Mouse (Mus musculus) embryonic facial prominence, embryonic 12.5 days (tissue): ENCODE measurements at regions not wholly inside any gene's neighbourhood (a gene's known extent, or its start where the extent isn't known, plus 50 kb on each side); places are given as distances from the start of the nearest gene placed in this dataset.

Experiments
- ATAC-seq: fragments of 200-750 bp; cut with Nextera tagmentation; 2 replicates; pipeline ENCODE4 v1.8.0; 2017; ENCODE audit not compliant: insufficient number of reproducible peaks, insufficient read depth, low FRiP score, low TSS enrichment
- H3K27ac ChIP-seq: fragments of 300-500 bp; sonication (generic); 2 replicates; pipeline ENCODE4 v1.5.1; 2016; ENCODE audit warnings: mild to moderate bottlenecking
- H3K27me3 ChIP-seq: fragments of 300-500 bp; sonication (generic); 2 replicates; pipeline ENCODE4 v1.6.1; 2016; ENCODE audit warnings: mild to moderate bottlenecking, moderate library complexity
- H3K36me3 ChIP-seq: fragments of 300-500 bp; sonication (generic); 2 replicates; pipeline ENCODE4 v1.6.1; 2016; ENCODE audit warnings: mild to moderate bottlenecking
- H3K4me1 ChIP-seq: fragments of 300-500 bp; sonication (generic); 2 replicates; pipeline ENCODE4 v1.6.1; 2016
- H3K4me2 ChIP-seq: fragments of 300-500 bp; sonication (generic); replicated peaks from 2 replicates; pipeline ENCODE4 v1.6.1; 2016; ENCODE audit warnings: mild to moderate bottlenecking, moderate library complexity
- H3K4me3 ChIP-seq: fragments of 300-500 bp; sonication (generic); 2 replicates; pipeline ENCODE4 v1.5.1; 2016; ENCODE audit warnings: mild to moderate bottlenecking
- H3K9ac ChIP-seq: fragments of 300-500 bp; sonication (generic); 2 replicates; pipeline ENCODE4 v1.6.1; 2016; ENCODE audit warnings: mild to moderate bottlenecking, moderate library complexity
- H3K9me3 ChIP-seq: fragments of 300-500 bp; sonication (generic); 2 replicates; pipeline ENCODE4 v1.6.1; 2016; ENCODE audit warnings: mild to moderate bottlenecking, moderate library complexity
- WGBS: fragments of 180-500 bp; shearing (Covaris S2); methylation state at CpG from one replicate; pipeline ENCODE4 v1.1.7; 2016; 5-methylcytosine and 5-hydroxymethylcytosine counted together

GRCm38 (mm10) chr11:24925135-24925534, 847.3 kb downstream of the Bcl11a start:
- no peak overlapping the region for H3K27ac ChIP-seq

GRCm38 (mm10) chr11:24943646-24944045, 865.8 kb downstream of the Bcl11a start:
- H3K4me1 ChIP-seq, result no peaks in the 10 kb centered on the region

More at GRCm38 (mm10) chr11:24925135-24925534, 847.3 kb downstream of the Bcl11a start:
- Histone ChIP-seq H3K4me1 (no peaks in the 10 kb centered on the region), H3K9me3 (no peaks in the 10 kb centered on the region), H3K4me3 (no peak overlapping the region), H3K27me3 (no peaks in the 10 kb centered on the region), H3K4me2 (no peak overlapping the region), H3K36me3 (no peaks in the 10 kb centered on the region), H3K9ac (no peak overlapping the region)
- no peak for ATAC-seq

DNA sequence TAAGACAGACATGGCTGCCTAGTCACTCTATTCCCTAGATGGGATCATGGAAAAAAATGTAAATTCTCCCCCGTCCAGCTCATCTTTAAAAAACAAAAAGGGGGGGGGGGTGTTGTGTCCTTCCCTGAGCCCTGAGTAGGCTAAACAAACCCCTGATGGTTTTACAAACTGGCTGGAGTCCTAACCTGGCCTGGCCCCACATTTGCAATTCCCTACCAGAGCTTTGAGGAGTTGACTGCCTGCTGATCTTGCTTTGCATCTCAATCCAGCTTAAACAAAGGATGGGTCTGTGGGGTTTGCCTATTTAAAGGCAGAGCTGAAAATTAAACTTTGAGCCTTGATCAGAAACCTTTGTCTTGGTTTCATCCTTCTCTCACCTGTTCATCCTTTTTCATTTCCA, 873.3 kb downstream of the Bcl11a start:
- H3K27ac ChIP-seq, result no peak overlapping the region
- no peaks in the 10 kb centered on the region; the same call in 1 of the 2 replicates for H3K9me3 ChIP-seq
- no peak overlapping the region for H3K9ac ChIP-seq
- no peaks in the 10 kb centered on the region for H3K27me3 ChIP-seq
- no peaks in the 10 kb centered on the region for H3K4me1 ChIP-seq
- H3K36me3 ChIP-seq, result no peaks in the 10 kb centered on the region
- 75% methylated on average over 1 of the region's 1 CpGs for WGBS
- no peak overlapping the region for H3K4me3 ChIP-seq
- no peak for ATAC-seq
- no peak overlapping the region for H3K4me2 ChIP-seq

More at GRCm38 (mm10) chr11:24943646-24944045, 865.8 kb downstream of the Bcl11a start:
- H3K9ac ChIP-seq, result no peak overlapping the region
- H3K36me3 ChIP-seq, result no peaks in the 10 kb centered on the region
- ATAC-seq, result no peak
- H3K9me3 ChIP-seq, result no peaks in the 10 kb centered on the region
- H3K4me2 ChIP-seq, result no peak overlapping the region
- no peaks in the 10 kb centered on the region for H3K27me3 ChIP-seq
- no peak overlapping the region for H3K4me3 ChIP-seq
- no peak overlapping the region for H3K27ac ChIP-seq

- ATAC-seq, result no peak
- Histone ChIP-seq H3K4me1 (no peaks in the 10 kb centered on the region), H3K27ac (no peak overlapping the region), H3K36me3 (no peaks in the 10 kb centered on the region), H3K4me2 (no peak overlapping the region), H3K27me3 (no peaks in the 10 kb centered on the region), H3K9me3 (no peaks in the 10 kb centered on the region), H3K9ac (no peak overlapping the region), H3K4me3 (no peak overlapping the region)
- 81% methylated on average over 2 of the region's 2 CpGs for WGBS
Observed at GRCm38 (mm10) chr11:24972359-24972758, 894.5 kb downstream of the Bcl11a start.

DNA sequence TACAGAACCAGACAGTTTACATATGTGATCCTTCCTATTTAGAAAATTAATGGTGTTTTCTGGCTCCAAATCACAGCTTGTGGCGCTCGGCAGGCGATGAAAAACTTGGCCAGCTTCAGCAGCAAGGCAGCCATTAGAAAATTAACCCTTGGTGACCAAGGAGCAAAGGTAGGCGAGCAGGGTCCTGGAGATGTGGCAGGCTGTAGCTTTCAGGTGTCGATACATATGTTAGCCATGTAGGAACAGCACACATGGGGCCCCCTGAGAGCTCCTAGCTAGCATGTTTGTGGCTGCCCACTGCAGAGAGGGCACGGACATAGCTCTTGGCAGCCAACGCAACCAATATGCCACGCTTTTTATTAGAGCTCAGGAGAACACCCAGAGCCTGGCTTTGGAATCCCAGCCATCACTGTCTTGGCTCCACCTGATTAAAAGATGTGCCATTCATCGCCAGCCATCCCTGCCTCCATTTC, 902.4 kb downstream of the Bcl11a start:
- ATAC-seq, result no peak
- H3K4me2 ChIP-seq, result no peak overlapping the region
- WGBS, result 71% methylated on average over 9 of the region's 9 CpGs

DNA sequence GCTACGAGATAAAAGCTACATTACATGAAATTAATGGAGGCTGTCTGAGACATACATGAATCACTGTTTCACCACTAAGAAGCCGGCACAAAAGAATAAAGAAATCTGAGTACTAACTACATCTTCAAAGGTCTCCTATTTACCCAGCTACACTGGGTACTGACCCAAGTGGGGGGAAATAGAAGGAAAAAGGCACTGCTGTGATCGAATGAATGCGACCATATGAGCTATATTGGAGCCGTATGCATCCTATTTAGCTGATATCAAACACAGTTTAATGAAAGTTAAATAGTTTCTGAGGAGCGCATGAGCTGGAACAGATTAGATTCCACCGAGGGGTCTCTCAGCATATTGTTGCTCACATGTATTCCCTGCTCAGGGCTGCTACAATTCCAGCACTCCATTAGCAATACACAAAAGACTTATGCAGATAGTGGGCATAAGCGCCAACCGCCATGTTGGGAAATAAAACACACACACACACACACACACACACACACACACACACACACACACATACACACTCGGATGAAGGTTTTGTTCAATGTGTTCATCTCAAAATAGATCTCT, 905.3 kb downstream of the Bcl11a start:
- Histone ChIP-seq H3K27me3 (no peaks in the 10 kb centered on the region), H3K9ac (no peak overlapping the region), H3K4me2 (no peak overlapping the region), H3K27ac (no peak overlapping the region), H3K4me3 (no peak overlapping the region), H3K36me3 (no peaks in the 10 kb centered on the region), H3K9me3 (no peaks in the 10 kb centered on the region), H3K4me1 (peaks cover 10% of the 10 kb centered on the region)
- ATAC-seq, result no peak
- 56% methylated on average over 10 of the region's 10 CpGs for WGBS

More for the DNA sequence above, 902.4 kb downstream of the Bcl11a start:
- H3K9ac ChIP-seq, result no peak overlapping the region
- H3K4me3 ChIP-seq, result no peak overlapping the region
- H3K27ac ChIP-seq, result no peak overlapping the region
- no peaks in the 10 kb centered on the region for H3K27me3 ChIP-seq
- no peaks in the 10 kb centered on the region for H3K36me3 ChIP-seq
- H3K9me3 ChIP-seq, result no peaks in the 10 kb centered on the region
- peaks cover 10% of the 10 kb centered on the region for H3K4me1 ChIP-seq

DNA sequence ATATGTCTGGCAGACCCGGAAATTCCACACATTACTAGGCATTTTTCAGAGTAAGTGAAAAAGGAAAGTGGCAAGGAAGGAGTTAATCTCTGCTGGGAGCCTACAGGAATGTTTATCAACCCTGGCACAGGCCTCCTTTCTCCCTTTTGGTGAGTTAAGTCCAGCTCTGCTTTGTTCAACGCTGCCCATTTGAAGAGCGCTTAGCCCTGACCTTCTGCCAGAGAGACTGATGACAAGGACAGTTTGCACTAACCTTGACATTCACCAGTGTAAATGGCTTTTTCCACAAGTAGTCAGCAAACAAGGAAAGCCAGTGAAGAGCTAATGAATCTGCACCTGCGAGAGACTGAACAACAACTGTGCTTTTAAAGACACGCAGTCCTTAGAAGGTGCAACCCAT, 927.6 kb downstream of the Bcl11a start:
- Histone ChIP-seq H3K4me2 (no peak overlapping the region), H3K36me3 (no peaks in the 10 kb centered on the region), H3K9ac (no peak overlapping the region), H3K4me1 (peaks cover 5% of the 10 kb centered on the region), H3K27me3 (no peaks in the 10 kb centered on the region), H3K27ac (no peak overlapping the region), H3K9me3 (no peaks in the 10 kb centered on the region), H3K4me3 (no peak overlapping the region)
- 28% methylated on average over 5 of the region's 5 CpGs for WGBS
- ATAC-seq, result no peak

DNA sequence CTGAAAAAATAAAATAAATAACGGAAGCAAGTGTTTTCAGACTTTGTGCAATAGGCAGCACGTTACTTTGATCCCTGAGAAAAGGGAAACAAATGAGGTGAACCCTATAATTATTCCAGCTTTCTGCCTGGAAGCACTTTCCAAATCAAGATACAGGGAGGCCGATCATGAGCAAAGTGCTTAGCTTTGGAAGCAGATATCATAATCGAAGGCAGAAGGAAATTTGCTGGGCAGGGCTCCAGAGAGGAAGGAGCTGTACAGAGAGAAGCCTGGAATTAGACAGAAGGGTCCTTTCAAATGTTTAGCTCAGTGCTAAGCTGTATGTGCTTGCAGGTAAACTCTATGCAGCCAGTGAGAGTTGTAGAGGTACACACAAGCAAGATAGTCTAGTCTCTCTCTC, 948.9 kb downstream of the Bcl11a start:
- no peak overlapping the region for H3K9ac ChIP-seq
- no peak overlapping the region for H3K4me3 ChIP-seq
- no peaks in the 10 kb centered on the region for H3K9me3 ChIP-seq
- no peak overlapping the region for H3K27ac ChIP-seq
- no peaks in the 10 kb centered on the region for H3K27me3 ChIP-seq
- H3K4me2 ChIP-seq, result no peak overlapping the region
- H3K4me1 ChIP-seq, result no peaks in the 10 kb centered on the region
- ATAC-seq, result no peak
- WGBS, result 24% methylated on average over 4 of the region's 4 CpGs
- H3K36me3 ChIP-seq, result no peaks in the 10 kb centered on the region

- H3K4me2 ChIP-seq, result no peak overlapping the region
- ATAC-seq, result no peak
- no peak overlapping the region for H3K9ac ChIP-seq
- no peaks in the 10 kb centered on the region for H3K9me3 ChIP-seq
- peaks cover 3% of the 10 kb centered on the region; the same call in 1 of the 2 replicates for H3K4me1 ChIP-seq
- WGBS, result 34% methylated on average over 4 of the region's 4 CpGs
- no peaks in the 10 kb centered on the region for H3K36me3 ChIP-seq
- no peak overlapping the region for H3K4me3 ChIP-seq
- no peak overlapping the region for H3K27ac ChIP-seq
- H3K27me3 ChIP-seq, result no peaks in the 10 kb centered on the region
Observed at GRCm38 (mm10) chr11:25040983-25041382, 963.1 kb downstream of the Bcl11a start.

GRCm38 (mm10) chr11:25042763-25043162, 964.9 kb downstream of the Bcl11a start:
- Histone ChIP-seq H3K9me3 (no peaks in the 10 kb centered on the region), H3K27me3 (no peaks in the 10 kb centered on the region), H3K4me1 (peaks cover 3% of the 10 kb centered on the region; the same call in 1 of the 2 replicates), H3K36me3 (no peaks in the 10 kb centered on the region), H3K4me2 (no peak overlapping the region), H3K9ac (no peak overlapping the region), H3K27ac (no peak overlapping the region), H3K4me3 (no peak overlapping the region)
- no peak for ATAC-seq
- 66% methylated on average over 3 of the region's 3 CpGs for whole genome bisulfite sequencing

DNA sequence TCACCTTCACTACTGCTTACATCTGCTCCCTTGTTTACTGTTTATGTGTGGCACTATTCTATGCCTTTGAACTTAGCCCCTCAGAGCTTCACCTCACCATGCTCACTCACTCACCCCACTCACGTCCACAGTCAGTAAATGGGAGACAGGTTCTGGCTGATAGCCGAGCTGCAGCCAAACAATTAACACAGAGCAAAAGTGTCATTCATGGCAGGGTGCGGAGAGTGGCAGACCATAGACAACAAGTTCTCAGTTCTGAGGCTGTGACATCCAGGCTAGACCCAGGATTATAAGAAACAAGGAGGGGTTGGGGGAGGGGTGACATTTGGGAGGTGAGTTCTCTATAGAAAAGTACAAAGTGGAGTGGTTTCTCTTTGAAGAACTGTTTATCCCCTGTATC, 967.5 kb downstream of the Bcl11a start:
- no peak overlapping the region for H3K9ac ChIP-seq
- no peak overlapping the region for H3K4me2 ChIP-seq
- WGBS, result 24% methylated on average over 3 of the region's 3 CpGs
- H3K27me3 ChIP-seq, result no peaks in the 10 kb centered on the region
- no peaks in the 10 kb centered on the region for H3K36me3 ChIP-seq
- peaks cover 3% of the 10 kb centered on the region; the same call in 1 of the 2 replicates for H3K4me1 ChIP-seq
- no peak overlapping the region for H3K27ac ChIP-seq
- H3K4me3 ChIP-seq, result no peak overlapping the region
- no peak for ATAC-seq
- no peaks in the 10 kb centered on the region for H3K9me3 ChIP-seq

- Histone ChIP-seq H3K27ac (no peak overlapping the region), H3K4me1 (peaks cover 3% of the 10 kb centered on the region; the same call in 1 of the 2 replicates), H3K27me3 (no peaks in the 10 kb centered on the region), H3K36me3 (no peaks in the 10 kb centered on the region), H3K9me3 (no peaks in the 10 kb centered on the region), H3K4me2 (no peak overlapping the region), H3K4me3 (no peak overlapping the region), H3K9ac (no peak overlapping the region)
- no peak for ATAC-seq
- 48% methylated on average over 7 of the region's 7 CpGs for WGBS
Observed at GRCm38 (mm10) chr11:25045977-25046376, 968.1 kb downstream of the Bcl11a start.
